Mouse (Mus musculus) thymus, adult 2 months (tissue): ENCODE measurements at regions not wholly inside any gene's neighbourhood (a gene's known extent, or its start where the extent isn't known, plus 50 kb on each side); places are given as distances from the start of the nearest gene placed in this dataset.

Experiments used
- CTCF ChIP-seq: fragments of 200-500 bp; IDR thresholded peaks from 2 replicates; pipeline ENCODE4 v1.5.1; 2012; ENCODE audit warnings: mild to moderate bottlenecking, control low read depth, low read length, moderate library complexity, borderline replicate concordance; ENCODE audit not compliant: control insufficient read depth, poor library complexity, insufficient read depth; ENCODE audit errors: extremely low read depth
- POLR2A ChIP-seq: fragments of 200-500 bp; IDR thresholded peaks from 2 replicates; pipeline ENCODE4 v1.6.1; 2012; ENCODE audit warnings: mild to moderate bottlenecking, low read length, control low read depth, moderate library complexity; ENCODE audit not compliant: control insufficient read depth, poor library complexity, insufficient read depth; ENCODE audit errors: extremely low read depth

GRCm38 (mm10) chr4:131039686-131040085, 95.5 kb downstream of the Matn1 start:
- TF ChIP-seq CTCF, result no peak
- no peak for TF ChIP-seq POLR2A
